Mouse (Mus musculus) testis, adult 2 months (tissue): Measurements from ENCODE around the gene Lmx1b.

Experiments
- CTCF ChIP-seq: fragments of 200-500 bp; IDR thresholded peaks from 2 replicates; pipeline ENCODE4 v1.5.1; 2012; ENCODE audit warnings: low read depth, mild to moderate bottlenecking, inconsistent platforms, low read length, moderate library complexity; ENCODE audit not compliant: control insufficient read depth, insufficient read depth, insufficient replicate concordance
- POLR2A ChIP-seq: fragments of 200-500 bp; IDR thresholded peaks from 2 replicates; pipeline ENCODE4 v1.6.1; 2012; ENCODE audit warnings: low read depth, mild to moderate bottlenecking, inconsistent platforms, low read length, moderate library complexity; ENCODE audit not compliant: control insufficient read depth

GRCm38 (mm10) chr2:33635323-33636116 lies 4.8 kb downstream of the Lmx1b start:
- TF ChIP-seq CTCF (no peak), POLR2A (no peak)
